Mouse (Mus musculus) frontal cortex, postnatal 25 days (tissue): Measurements from ENCODE around the gene Gm10553.
A peak's percentile ranks its signal among the peaks of the same experiment; 100 is the strongest.
"Not testable (repeated sequence)": the region's sequence is repeated elsewhere in the genome, so short reads cannot be mapped to it uniquely, and the experiment has no call there.

Source experiments
- DNase-seq, 2 experiments: peaks; one replicate each; pipeline ENCODE4 v3.0.0; 2022; ENCODE audit warnings: low spot score in 2 of 2

Gene Gm10553

GRCm38 (mm10) chr1:85099864-85100263 is at the start of gene Gm10553:
Gene Gm10553, plus strand, starts transcription at chr1:85100164.
- DNase-seq = not testable (repeated sequence)

- DNase-seq = not testable (repeated sequence)
Observed at GRCm38 (mm10) chr1:85071690-85072089, 28.3 kb upstream of the Gm10553 start.

- not testable (repeated sequence) for DNase-seq
Observed at GRCm38 (mm10) chr1:85073099-85073498, 26.9 kb upstream of the Gm10553 start.

- DNase-seq = not testable (repeated sequence)
Observed at GRCm38 (mm10) chr1:85084803-85085202, 15.2 kb upstream of the Gm10553 start.

GRCm38 (mm10) chr1:85086211-85086610 is 13.8 kb upstream of the Gm10553 start:
- not testable (repeated sequence) for DNase-seq

GRCm38 (mm10) chr1:85092169-85092568 is 7.8 kb upstream of the Gm10553 start:
- DNase-seq = not testable (repeated sequence)

- DNase-seq = not testable (repeated sequence)
Observed at GRCm38 (mm10) chr1:85093011-85093572, 6.9 kb upstream of the Gm10553 start.

GRCm38 (mm10) chr1:85099081-85099480 is 883 bp upstream of the Gm10553 start:
- not testable (repeated sequence) for DNase-seq

- not testable (repeated sequence) for DNase-seq
Observed at GRCm38 (mm10) chr1:85101754-85102153, 1.8 kb downstream of the Gm10553 start.

GRCm38 (mm10) chr1:85105336-85105735 is 5.4 kb downstream of the Gm10553 start:
- not testable (repeated sequence) for DNase-seq

- not testable (repeated sequence) for DNase-seq
Observed at GRCm38 (mm10) chr1:85106013-85106412, 6.0 kb downstream of the Gm10553 start.

GRCm38 (mm10) chr1:85109753-85110152 is 9.8 kb downstream of the Gm10553 start, which contains the start of gene A530032D15Rik:
Gene A530032D15Rik, minus strand, starts transcription at chr1:85109853.
- not testable (repeated sequence) for DNase-seq

- not testable (repeated sequence) for DNase-seq
Observed at GRCm38 (mm10) chr1:85110876-85111275, 10.9 kb downstream of the Gm10553 start.

- DNase-seq = not testable (repeated sequence)
Observed at GRCm38 (mm10) chr1:85111572-85111971, 11.6 kb downstream of the Gm10553 start.

- not testable (repeated sequence) for DNase-seq
Observed at GRCm38 (mm10) chr1:85112266-85112665, 12.3 kb downstream of the Gm10553 start.

GRCm38 (mm10) chr1:85112889-85113288 is 12.9 kb downstream of the Gm10553 start:
- not testable (repeated sequence) for DNase-seq

GRCm38 (mm10) chr1:85114078-85114477 is 14.1 kb downstream of the Gm10553 start:
- DNase-seq = not testable (repeated sequence)

- DNase-seq = peak in 1 of 2 experiments; percentile 36
Observed at GRCm38 (mm10) chr1:85114666-85115402, 14.9 kb downstream of the Gm10553 start.

- DNase-seq = not testable (repeated sequence)
Observed at GRCm38 (mm10) chr1:85117537-85117936, 17.6 kb downstream of the Gm10553 start.

GRCm38 (mm10) chr1:85118341-85118740 is 18.4 kb downstream of the Gm10553 start:
- DNase-seq = not testable (repeated sequence)

GRCm38 (mm10) chr1:85121841-85122240 is 21.9 kb downstream of the Gm10553 start:
- not testable (repeated sequence) for DNase-seq

- not testable (repeated sequence) for DNase-seq
Observed at GRCm38 (mm10) chr1:85133671-85134070, 33.7 kb downstream of the Gm10553 start.
